Mouse (Mus musculus): ENCODE data around the gene Palld. TPM values are rescaled to one million over a fixed set of nuclear protein-coding genes. Genes with fewer than 3 reads are reported as not detected.

Palld gene
- polyA plus RNA-seq, 1 experiment from 2014 or later = 95.3 TPM

GRCm38 (mm10) chr8:61698959-61699358, 203.5 kb downstream of the Palld start:
- H3K27ac ChIP-seq = no peak overlapping the region
- H3K9ac ChIP-seq (replicated peaks) = no peak overlapping the region
- H3K27me3 ChIP-seq = no peaks in the 10 kb centered on the region
- peaks cover 18% of the 10 kb centered on the region for H3K36me3 ChIP-seq
- peaks cover 54% of the 10 kb centered on the region for H3K4me1 ChIP-seq (replicated peaks)
- no peaks in the 10 kb centered on the region for H3K9me3 ChIP-seq
- H3K4me3 ChIP-seq (replicated peaks) = no peak overlapping the region
- ATAC-seq (ENCODE audit: insufficient number of reproducible peaks, insufficient read depth, low FRiP score, low TSS enrichment, low read depth) = no peak
- WGBS = 83% methylated on average over 2 of the region's 2 CpGs
- H3K4me2 ChIP-seq = no peak overlapping the region

GRCm38 (mm10) chr8:61697728-61698385, 204.6 kb downstream of the Palld start:
- H3K9me3 ChIP-seq = no peaks in the 10 kb centered on the region
- no peak overlapping the region for H3K9ac ChIP-seq (replicated peaks)
- 76% methylated on average over 7 of the region's 7 CpGs for WGBS
- H3K36me3 ChIP-seq = peaks cover 18% of the 10 kb centered on the region
- no peak for ATAC-seq (ENCODE audit: insufficient number of reproducible peaks, insufficient read depth, low FRiP score, low TSS enrichment, low read depth)
- H3K4me2 ChIP-seq = no peak overlapping the region
- peaks cover 51% of the 10 kb centered on the region for H3K4me1 ChIP-seq (replicated peaks)
- H3K4me3 ChIP-seq (replicated peaks) = no peak overlapping the region
- H3K27me3 ChIP-seq = no peaks in the 10 kb centered on the region
- H3K27ac ChIP-seq = 0 out of 2 replicates have a peak overlapping the region, but pooled peaks have one; percentile 35

DNA sequence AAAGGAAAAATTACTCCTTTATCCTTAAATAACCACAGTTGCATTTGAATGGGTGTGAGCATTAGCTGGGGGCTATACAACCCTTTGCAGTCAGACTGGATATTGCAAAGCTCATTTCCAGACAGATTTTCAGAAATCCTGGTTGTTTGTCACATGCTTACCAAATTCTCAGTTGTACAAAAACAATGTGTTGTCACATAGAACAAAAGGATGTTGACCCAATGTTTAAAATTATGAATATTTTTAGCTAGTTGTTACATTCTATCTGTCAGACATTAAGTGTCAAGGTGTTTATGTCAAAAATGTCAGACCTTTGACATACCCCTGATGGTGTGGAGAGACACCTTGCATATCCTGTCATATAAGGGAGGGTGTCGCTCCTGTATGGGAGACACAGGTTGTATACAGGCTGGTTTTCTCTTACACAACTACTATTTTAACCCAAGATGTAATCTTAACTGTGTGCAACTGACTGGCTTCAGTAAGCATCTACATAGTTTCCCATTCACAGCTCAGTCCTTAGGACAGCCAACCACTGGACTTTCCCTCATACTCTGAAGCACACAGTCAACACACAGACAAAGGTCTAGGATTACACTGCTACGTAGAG, 205.5 kb downstream of the Palld start:
- no peaks in the 10 kb centered on the region for H3K9me3 ChIP-seq
- no peaks in the 10 kb centered on the region for H3K27me3 ChIP-seq
- H3K9ac ChIP-seq (replicated peaks) = no peak overlapping the region
- peaks cover 18% of the 10 kb centered on the region for H3K36me3 ChIP-seq
- no peak for ATAC-seq (ENCODE audit: insufficient number of reproducible peaks, insufficient read depth, low FRiP score, low TSS enrichment, low read depth)
- H3K27ac ChIP-seq = no peak overlapping the region
- no peak overlapping the region for H3K4me2 ChIP-seq
- no peak overlapping the region for H3K4me3 ChIP-seq (replicated peaks)
- WGBS = 83% methylated on average over 2 of the region's 2 CpGs
- H3K4me1 ChIP-seq (replicated peaks) = peaks cover 43% of the 10 kb centered on the region

DNA sequence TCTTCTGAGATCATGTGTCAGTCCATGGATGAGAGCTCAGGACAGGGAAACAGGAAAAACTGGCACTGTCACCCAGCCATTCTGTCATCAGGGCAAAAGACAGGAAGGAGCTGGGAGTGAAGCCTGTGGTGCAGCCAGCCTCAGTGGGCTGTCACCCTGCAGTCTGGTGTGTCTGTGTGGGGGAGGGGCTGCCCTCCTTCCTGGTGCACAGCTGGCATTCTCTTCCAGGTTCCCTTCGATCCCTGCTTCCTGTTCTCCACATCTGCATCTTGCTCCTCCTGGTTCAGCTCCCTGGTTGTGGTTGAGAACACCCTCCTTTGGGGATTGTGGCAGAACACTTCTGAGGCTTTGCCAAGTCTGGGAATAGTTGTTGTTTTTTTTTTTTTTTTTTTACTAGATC, 207.1 kb downstream of the Palld start:
- WGBS = 17% methylated on average over 1 of the region's 1 CpGs
- Histone ChIP-seq H3K9ac (replicated peaks) (no peak overlapping the region), H3K9me3 (no peaks in the 10 kb centered on the region), H3K4me2 (no peak overlapping the region), H3K4me3 (replicated peaks) (no peak overlapping the region), H3K27me3 (no peaks in the 10 kb centered on the region), H3K27ac (peak overlapping the region; percentile 20; the same call in 1 of the 2 replicates), H3K36me3 (peaks cover 10% of the 10 kb centered on the region), H3K4me1 (replicated peaks) (peaks cover 29% of the 10 kb centered on the region)
- ATAC-seq (ENCODE audit: insufficient number of reproducible peaks, insufficient read depth, low FRiP score, low TSS enrichment, low read depth) = 0 out of 2 replicates have a peak, but pooled peaks have one; percentile 37

DNA sequence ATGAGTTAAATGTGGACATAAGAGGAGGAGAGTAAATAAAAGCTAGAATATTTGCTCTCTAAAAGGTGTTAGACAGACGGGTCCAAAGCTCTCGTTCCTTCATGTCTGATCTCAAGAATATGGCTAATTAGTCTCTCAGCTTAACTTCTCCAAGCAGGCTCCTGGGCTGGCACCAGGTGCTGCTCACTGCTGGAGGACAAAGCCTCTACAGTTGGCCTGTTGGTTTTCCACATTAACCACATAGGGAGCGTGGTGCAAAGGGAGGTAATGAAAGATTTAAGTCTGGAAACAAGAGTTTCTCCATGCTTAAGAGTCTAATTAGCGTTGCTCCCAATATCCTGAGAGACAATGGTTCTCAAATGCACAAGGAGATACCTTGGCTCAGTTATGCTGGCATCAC, 209.6 kb downstream of the Palld start:
- Histone ChIP-seq H3K27ac (no peak overlapping the region), H3K36me3 (no peaks in the 10 kb centered on the region), H3K9me3 (no peaks in the 10 kb centered on the region), H3K27me3 (no peaks in the 10 kb centered on the region), H3K4me2 (no peak overlapping the region), H3K4me1 (replicated peaks) (peaks cover 23% of the 10 kb centered on the region), H3K4me3 (replicated peaks) (no peak overlapping the region), H3K9ac (replicated peaks) (no peak overlapping the region)
- ATAC-seq (ENCODE audit: insufficient number of reproducible peaks, insufficient read depth, low FRiP score, low TSS enrichment, low read depth) = peak; percentile 31; the same call in 1 of the 2 replicates
- WGBS = 38% methylated on average over 4 of the region's 4 CpGs

DNA sequence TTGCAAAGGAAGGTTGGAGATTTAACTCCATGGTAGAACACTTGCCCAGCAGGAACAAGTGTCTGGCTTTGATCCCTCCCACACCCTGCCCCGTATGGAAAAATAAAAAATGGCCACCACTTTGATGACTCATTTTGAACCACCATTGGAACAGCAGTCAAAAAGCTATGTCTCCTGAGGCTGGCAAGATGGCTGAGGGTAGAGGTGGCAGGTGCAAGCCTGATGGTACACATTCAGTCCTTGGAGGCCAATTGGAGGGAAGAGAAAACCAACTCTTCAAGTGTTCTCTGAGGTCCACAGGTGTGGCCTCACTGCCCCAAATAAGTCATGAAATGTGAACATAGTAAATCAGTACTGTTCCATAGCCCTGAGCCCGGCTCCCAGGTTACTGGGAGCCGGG, 210.4 kb downstream of the Palld start:
- Histone ChIP-seq H3K4me2 (no peak overlapping the region), H3K27me3 (no peaks in the 10 kb centered on the region), H3K27ac (no peak overlapping the region), H3K4me3 (replicated peaks) (no peak overlapping the region), H3K9ac (replicated peaks) (no peak overlapping the region), H3K9me3 (no peaks in the 10 kb centered on the region), H3K4me1 (replicated peaks) (peaks cover 23% of the 10 kb centered on the region), H3K36me3 (peaks cover 3% of the 10 kb centered on the region; the same call in 1 of the 2 replicates)
- 89% methylated on average over 3 of the region's 3 CpGs for WGBS
- ATAC-seq (ENCODE audit: insufficient number of reproducible peaks, insufficient read depth, low FRiP score, low TSS enrichment, low read depth) = no peak

- Histone ChIP-seq H3K36me3 (peaks cover 8% of the 10 kb centered on the region), H3K27me3 (no peaks in the 10 kb centered on the region), H3K9ac (replicated peaks) (no peak overlapping the region), H3K27ac (no peak overlapping the region), H3K4me3 (replicated peaks) (no peak overlapping the region), H3K9me3 (no peaks in the 10 kb centered on the region), H3K4me1 (replicated peaks) (peaks cover 22% of the 10 kb centered on the region), H3K4me2 (no peak overlapping the region)
- WGBS = 46% methylated on average over 1 of the region's 1 CpGs
- ATAC-seq (ENCODE audit: insufficient number of reproducible peaks, insufficient read depth, low FRiP score, low TSS enrichment, low read depth) = no peak
Measured at GRCm38 (mm10) chr8:61691391-61691790, 211.1 kb downstream of the Palld start.

GRCm38 (mm10) chr8:61687071-61687470, 215.4 kb downstream of the Palld start:
- 62% methylated on average over 4 of the region's 4 CpGs for WGBS
- H3K27ac ChIP-seq = no peak overlapping the region
- ATAC-seq (ENCODE audit: insufficient number of reproducible peaks, insufficient read depth, low FRiP score, low TSS enrichment, low read depth) = no peak
- peaks cover 39% of the 10 kb centered on the region for H3K36me3 ChIP-seq
- no peaks in the 10 kb centered on the region for H3K27me3 ChIP-seq
- peaks cover 13% of the 10 kb centered on the region for H3K4me1 ChIP-seq (replicated peaks)
- H3K4me3 ChIP-seq (replicated peaks) = no peak overlapping the region
- no peak overlapping the region for H3K4me2 ChIP-seq
- H3K9me3 ChIP-seq = no peaks in the 10 kb centered on the region
- no peak overlapping the region for H3K9ac ChIP-seq (replicated peaks)

DNA sequence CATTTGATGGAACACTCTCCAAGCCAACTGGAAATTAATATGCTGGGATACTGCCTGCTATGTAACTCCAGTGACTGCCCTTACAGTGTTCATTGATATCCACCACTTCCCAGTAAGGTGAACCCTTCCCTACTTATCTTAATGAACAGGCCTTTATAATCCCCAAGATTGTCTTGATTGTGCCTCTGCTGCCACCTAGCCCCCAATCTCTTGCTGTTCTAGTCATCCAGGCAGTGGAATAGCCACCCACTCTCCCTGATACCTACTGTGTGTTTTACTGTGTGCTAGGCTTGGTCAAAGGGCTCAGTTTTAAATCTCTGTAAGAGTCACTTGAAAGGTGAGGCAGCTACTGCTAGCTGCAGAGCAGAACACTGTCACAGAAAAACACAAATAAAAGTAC, 216.2 kb downstream of the Palld start:
- no peak overlapping the region for H3K27ac ChIP-seq
- H3K27me3 ChIP-seq = no peaks in the 10 kb centered on the region
- no peak for ATAC-seq (ENCODE audit: insufficient number of reproducible peaks, insufficient read depth, low FRiP score, low TSS enrichment, low read depth)
- no peaks in the 10 kb centered on the region for H3K9me3 ChIP-seq
- H3K36me3 ChIP-seq = peaks cover 39% of the 10 kb centered on the region
- H3K4me1 ChIP-seq (replicated peaks) = peaks cover 13% of the 10 kb centered on the region
- no peak overlapping the region for H3K9ac ChIP-seq (replicated peaks)
- H3K4me3 ChIP-seq (replicated peaks) = no peak overlapping the region
- H3K4me2 ChIP-seq = no peak overlapping the region

- H3K27ac ChIP-seq = no peak overlapping the region
- ATAC-seq (ENCODE audit: insufficient number of reproducible peaks, insufficient read depth, low FRiP score, low TSS enrichment, low read depth) = no peak
Measured at GRCm38 (mm10) chr8:61685280-61685679, 217.2 kb downstream of the Palld start.

GRCm38 (mm10) chr8:61684280-61684939, 218.1 kb downstream of the Palld start:
- Histone ChIP-seq H3K27me3 (no peaks in the 10 kb centered on the region), H3K27ac (no peak overlapping the region; the same call in 1 of the 2 replicates), H3K4me3 (replicated peaks) (no peak overlapping the region), H3K4me1 (replicated peaks) (peaks cover 13% of the 10 kb centered on the region), H3K4me2 (no peak overlapping the region), H3K9me3 (no peaks in the 10 kb centered on the region), H3K36me3 (peaks cover 49% of the 10 kb centered on the region), H3K9ac (replicated peaks) (no peak overlapping the region)
- 47% methylated on average over 4 of the region's 4 CpGs for WGBS
- no peak for ATAC-seq (ENCODE audit: insufficient number of reproducible peaks, insufficient read depth, low FRiP score, low TSS enrichment, low read depth)

More at GRCm38 (mm10) chr8:61685280-61685679, 217.2 kb downstream of the Palld start:
- no peak overlapping the region for H3K4me2 ChIP-seq
- H3K4me3 ChIP-seq (replicated peaks) = no peak overlapping the region
- peaks cover 13% of the 10 kb centered on the region for H3K4me1 ChIP-seq (replicated peaks)
- H3K9ac ChIP-seq (replicated peaks) = no peak overlapping the region
- peaks cover 44% of the 10 kb centered on the region for H3K36me3 ChIP-seq
- H3K27me3 ChIP-seq = no peaks in the 10 kb centered on the region
- WGBS = 90% methylated on average over 1 of the region's 1 CpGs
- H3K9me3 ChIP-seq = no peaks in the 10 kb centered on the region
